Mouse (Mus musculus): ENCODE measurements around the gene Ska3.

Ska3 gene

DNA sequence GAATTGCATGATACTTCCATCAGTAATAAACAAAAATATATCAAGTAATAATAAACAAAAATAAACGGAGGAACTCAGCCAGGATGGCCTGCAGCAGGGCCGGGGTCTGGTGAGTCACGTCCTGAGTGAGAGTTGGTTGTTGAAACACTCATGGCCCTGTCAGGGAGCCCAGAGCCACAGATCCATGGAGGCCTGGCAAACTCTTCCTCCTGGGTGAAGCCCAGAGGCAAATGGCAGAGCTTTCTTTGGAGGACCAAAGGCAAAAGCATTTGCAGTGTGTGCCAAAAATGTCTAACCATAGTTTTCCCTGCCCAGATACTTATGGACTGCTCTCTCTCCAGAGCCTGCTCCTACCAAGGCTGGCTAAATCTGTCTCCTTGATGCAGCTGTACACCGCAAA lies 34.8 kb downstream of the Ska3 start:
- DNase-seq = no peak

GRCm38 (mm10) chr14:57789759-57790158 lies 36.2 kb downstream of the Ska3 start:
- DNase-seq = no peak

GRCm38 (mm10) chr14:57789311-57789710 lies 36.7 kb downstream of the Ska3 start:
- no peak for DNase-seq

GRCm38 (mm10) chr14:57787406-57787805 lies 38.6 kb downstream of the Ska3 start:
- DNase-seq = peak; percentile 11 to 27

GRCm38 (mm10) chr14:57772157-57772815 lies 53.7 kb downstream of the Ska3 start:
- no peak for DNase-seq

GRCm38 (mm10) chr14:57769102-57769501 lies 56.9 kb downstream of the Ska3 start:
- DNase-seq = no peak

DNA sequence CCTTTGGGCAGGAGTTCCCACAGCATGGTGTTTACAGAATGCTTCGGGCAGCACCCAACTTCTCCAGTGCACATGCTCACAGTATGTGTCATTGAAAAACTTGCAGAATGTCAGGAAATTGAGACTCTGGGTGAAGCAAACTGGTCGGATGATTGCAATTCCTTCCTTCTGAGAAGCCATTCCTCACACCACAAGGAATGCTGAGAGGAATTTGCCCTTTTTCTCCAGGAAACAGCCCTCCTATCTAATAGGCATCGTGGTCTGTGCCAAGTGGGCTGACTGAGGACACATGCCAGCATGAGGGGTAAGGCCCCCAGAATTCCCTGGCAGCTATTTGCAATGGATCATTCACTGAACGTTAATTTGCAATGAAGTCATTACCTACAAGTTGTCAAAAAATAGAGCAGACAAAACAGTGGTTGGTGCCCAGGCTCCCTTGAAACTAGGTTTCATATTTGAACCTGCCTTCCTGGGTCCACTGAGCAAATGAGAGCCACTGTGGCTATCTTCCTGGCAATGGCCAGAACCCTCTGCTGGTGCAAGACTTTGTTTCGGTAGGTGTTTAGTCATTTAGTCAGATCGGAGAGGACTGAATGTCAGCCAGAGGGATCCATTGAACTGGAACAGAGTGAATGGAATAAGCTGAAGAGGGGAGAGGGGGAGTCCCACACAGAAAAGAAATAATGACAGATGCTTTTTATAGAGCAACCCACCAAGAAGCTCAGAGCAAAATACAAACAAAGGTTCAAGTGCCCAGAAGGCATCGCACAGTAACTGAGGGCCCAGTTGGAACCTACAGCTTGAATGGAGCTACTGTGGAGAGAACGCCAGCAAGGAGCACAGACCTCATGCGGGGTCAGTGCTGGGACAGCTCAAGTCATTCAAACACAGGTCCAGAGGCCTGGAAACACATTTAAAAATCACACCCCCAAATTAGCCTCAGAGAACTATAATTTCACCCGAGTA lies 65.3 kb downstream of the Ska3 start:
- DNase-seq = no peak

DNA sequence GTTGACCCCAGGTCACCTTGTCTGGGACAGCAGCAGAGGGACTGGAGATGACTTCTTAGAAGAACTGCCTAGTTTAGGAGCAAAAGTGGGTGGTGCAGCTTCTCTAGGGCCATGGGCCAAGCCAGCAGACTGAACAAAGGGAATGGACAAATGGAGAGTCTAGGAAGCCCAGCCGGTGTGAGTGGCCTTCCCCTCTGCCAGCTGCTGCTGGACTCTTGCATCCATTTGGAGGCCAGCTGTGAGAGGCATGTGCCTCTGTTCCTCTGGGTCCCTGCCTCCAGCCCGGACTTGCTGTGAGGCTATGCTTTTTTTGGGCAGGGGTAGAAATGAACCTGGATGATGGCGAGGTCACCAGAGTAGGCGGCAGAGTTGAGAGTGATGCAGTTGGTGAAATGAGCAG lies 67.7 kb downstream of the Ska3 start, which contains the start of gene Lats2:
Lats2 (minus strand) TSS at position 152 of the 400 bp plus-strand sequence.
- DNase-seq = no peak
